Mouse (Mus musculus) spleen, embryonic (tissue): ENCODE measurements at regions not wholly inside any gene's neighbourhood (a gene's known extent, or its start where the extent isn't known, plus 50 kb on each side); places are given as distances from the start of the nearest gene placed in this dataset.
"Not testable (repeated sequence)": the region's sequence is repeated elsewhere in the genome, so short reads cannot be mapped to it uniquely, and the experiment has no call there.

Source experiments
- CTCF ChIA-PET: fragments of 350-600 bp; sonication (Branson Sonifier 250); formaldehyde crosslinking; loops from one replicate; lab custom pipeline; 2022; lab: Charles Lee

GRCm38 (mm10) chr17:42956588-42956987 lies 59.8 kb upstream of the Tnfrsf21 start:
- CTCF ChIA-PET: no interaction called here

GRCm38 (mm10) chr17:42954722-42955121 lies 61.6 kb upstream of the Tnfrsf21 start:
- CTCF ChIA-PET: no interaction called here

- CTCF ChIA-PET: no interaction called here
These were observed 68.0 kb upstream of the Cd2ap start for GRCm38 (mm10) chr17:42944453-42944852.

GRCm38 (mm10) chr17:42943272-42943696 lies 66.8 kb upstream of the Cd2ap start:
- CTCF ChIA-PET: no interaction called here

GRCm38 (mm10) chr17:42939476-42939875 lies 63.0 kb upstream of the Cd2ap start:
- CTCF ChIA-PET: no interaction called here

GRCm38 (mm10) chr17:42938579-42938978 lies 62.1 kb upstream of the Cd2ap start:
- CTCF ChIA-PET: no interaction called here

GRCm38 (mm10) chr17:42937480-42937879 lies 61.0 kb upstream of the Cd2ap start:
- CTCF ChIA-PET: not testable (repeated sequence)

GRCm38 (mm10) chr17:42934068-42934467 lies 57.6 kb upstream of the Cd2ap start:
- CTCF ChIA-PET: no interaction called here

GRCm38 (mm10) chr17:42933335-42934004 lies 57.0 kb upstream of the Cd2ap start:
- CTCF ChIA-PET: no interaction called here

GRCm38 (mm10) chr17:42927320-42927719 lies 50.9 kb upstream of the Cd2ap start:
- CTCF ChIA-PET: interaction anchor here (0.5 kb wide), 1 partner anchor 170 kb away, joined by 3 read pairs; no protein-coding TSS in a partner anchor
